Mouse (Mus musculus) embryonic facial prominence, embryonic 13.5 days (tissue): ENCODE results near the gene Jpt2. TPM values are rescaled to one million over a fixed set of nuclear protein-coding genes. Genes with fewer than 3 reads are reported as not detected.
"Not testable (repeated sequence)": the region's sequence is repeated elsewhere in the genome, so short reads cannot be mapped to it uniquely, and the experiment has no call there.

Source experiments
- ATAC-seq: fragments of 200-750 bp; cut with Nextera tagmentation; 2 replicates; pipeline ENCODE4 v1.8.0; 2017; ENCODE audit warnings: low read depth; ENCODE audit not compliant: insufficient number of reproducible peaks, insufficient read depth, low FRiP score, low TSS enrichment
- H3K27ac ChIP-seq: fragments of 300-500 bp; sonication (generic); 2 replicates; pipeline ENCODE4 v1.5.1; 2015; ENCODE audit warnings: moderate library complexity, mild to moderate bottlenecking, inconsistent platforms
- H3K27me3 ChIP-seq: fragments of 300-500 bp; sonication (generic); 2 replicates; pipeline ENCODE4 v1.6.1; 2015; ENCODE audit warnings: mild to moderate bottlenecking, inconsistent platforms
- H3K36me3 ChIP-seq: fragments of 300-500 bp; sonication (generic); 2 replicates; pipeline ENCODE4 v1.6.1; 2015; ENCODE audit warnings: mild to moderate bottlenecking, inconsistent platforms
- H3K4me1 ChIP-seq: fragments of 300-500 bp; sonication (generic); 2 replicates; pipeline ENCODE4 v1.6.1; 2015; ENCODE audit warnings: inconsistent platforms
- H3K4me2 ChIP-seq: fragments of 300-500 bp; sonication (generic); 2 replicates; pipeline ENCODE4 v1.6.1; 2015; ENCODE audit warnings: moderate library complexity, mild to moderate bottlenecking, inconsistent platforms
- H3K4me3 ChIP-seq: fragments of 300-500 bp; sonication (generic); 2 replicates; pipeline ENCODE4 v1.5.1; 2015; ENCODE audit warnings: mild to moderate bottlenecking, inconsistent platforms
- H3K9ac ChIP-seq: fragments of 300-500 bp; sonication (generic); 2 replicates; pipeline ENCODE4 v1.6.1; 2015; ENCODE audit warnings: mild to moderate bottlenecking, inconsistent platforms
- H3K9me3 ChIP-seq: fragments of 300-500 bp; sonication (generic); 2 replicates; pipeline ENCODE4 v1.6.1; 2016; ENCODE audit warnings: inconsistent platforms
- WGBS: fragments of 180-500 bp; shearing (Covaris S2); methylation state at CpG from one replicate; pipeline ENCODE4 v1.1.7; 2015; ENCODE audit warnings: mixed read lengths; 5-methylcytosine and 5-hydroxymethylcytosine counted together
- polyA plus RNA-seq: library from polyadenylated mRNA; unstranded; fragments of >200 nt; fragmentation: Nextera tagmentation; extraction: Ambion mirVana; gene quantifications from 2 replicates; pipeline ENCODE4 v1.2.1, GENCODE M21; 2015

The Jpt2 gene
- 217 and 236 TPM in 2 replicates for polyA plus RNA-seq

DNA sequence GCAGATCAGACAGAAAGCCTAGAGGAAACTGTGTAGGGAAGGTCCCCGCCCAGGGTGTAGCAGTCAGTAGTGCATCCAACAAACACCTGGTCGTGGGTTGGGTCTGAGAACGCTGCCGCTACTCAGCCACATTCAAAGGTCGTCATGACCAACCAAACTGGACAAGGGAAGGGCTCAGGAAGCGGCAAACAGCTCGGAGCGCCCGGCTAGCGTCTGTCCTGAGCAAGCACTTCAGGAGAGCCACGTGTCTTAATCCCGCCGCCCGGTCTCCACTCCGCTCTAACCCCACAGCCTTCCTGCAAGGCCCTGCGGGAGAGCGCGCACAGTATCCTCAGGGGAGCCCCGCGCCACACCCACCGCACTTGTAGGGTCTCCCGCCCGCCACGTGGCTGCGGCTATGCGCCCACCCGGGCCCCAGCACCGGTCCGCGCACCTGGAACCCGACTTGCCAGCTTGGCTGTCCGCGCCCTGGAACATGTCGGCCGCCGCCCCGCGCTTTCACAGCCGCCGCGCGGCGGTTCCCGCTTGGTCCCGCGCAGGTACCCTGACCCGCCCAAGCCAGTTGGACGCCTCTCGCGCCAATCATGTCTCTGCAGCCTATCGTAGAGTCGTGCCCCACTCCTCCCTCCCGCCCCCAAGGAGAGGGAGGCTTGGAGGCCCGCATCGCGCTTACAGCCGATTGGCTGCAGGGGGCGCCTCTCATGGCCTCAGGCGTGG is at the start of gene Jpt2:
TSS of gene Jpt2 (minus strand) at position 555 of the 717 bp plus-strand sequence.
- Histone ChIP-seq H3K9me3 (no peaks in the 10 kb centered on the region), H3K4me1 (peaks cover 11% of the 10 kb centered on the region), H3K27ac (peak within 1 kb of the TSS; percentile 81), H3K9ac (peak within 1 kb of the TSS; percentile 93), H3K4me2 (peak within 1 kb of the TSS; percentile 73), H3K27me3 (no peaks in the 10 kb centered on the region), H3K4me3 (peak within 1 kb of the TSS; percentile 89), H3K36me3 (peaks cover 57% of the 10 kb centered on the region)
- peak; percentile 100 for ATAC-seq
- WGBS: under 1% methylated on average over 59 of the region's 59 CpGs

DNA sequence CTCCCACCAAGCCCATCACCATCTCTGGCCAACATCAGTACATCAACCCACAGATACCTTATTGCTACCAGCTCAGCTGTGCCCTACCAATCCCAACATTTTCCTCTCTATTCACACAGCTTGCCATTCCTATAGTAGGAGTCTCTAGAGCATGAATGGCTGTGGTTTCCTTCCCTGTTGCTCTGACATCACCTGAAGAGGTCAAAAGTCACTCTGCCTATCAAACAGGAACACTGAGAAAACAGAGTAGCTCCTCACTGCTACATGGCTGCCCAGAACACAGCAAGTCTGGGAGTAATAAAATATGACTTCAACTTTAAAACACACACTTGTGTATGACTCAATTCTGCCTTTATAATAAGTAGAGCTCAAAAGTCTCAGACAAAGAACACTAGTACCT is 47.0 kb upstream of the Jpt2 start:
- peaks cover 78% of the 10 kb centered on the region for H3K36me3 ChIP-seq

DNA sequence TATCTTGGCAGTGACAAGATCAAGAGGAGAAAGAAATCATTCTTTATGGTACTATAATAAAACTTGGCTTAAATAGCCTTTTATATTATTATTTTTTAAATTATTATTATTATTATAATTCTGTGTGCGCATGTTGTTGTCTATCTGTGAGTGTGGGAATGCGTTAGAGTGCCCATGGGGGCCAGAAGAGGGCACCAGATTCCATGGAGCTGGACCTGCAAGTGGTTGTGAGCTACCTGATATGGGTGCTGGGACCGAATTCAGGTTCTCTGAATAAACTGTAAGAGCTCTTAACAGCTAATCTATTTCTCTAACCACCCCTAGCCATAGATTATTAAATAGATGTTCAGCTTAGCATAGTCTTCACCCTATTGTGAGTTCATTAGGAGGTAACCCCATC is 44.6 kb upstream of the Jpt2 start:
- no peak overlapping the region for H3K27ac ChIP-seq
- WGBS: 97% methylated on average over 3 of the region's 3 CpGs

More for the DNA sequence above, 47.0 kb upstream of the Jpt2 start:
- H3K9ac ChIP-seq: no peak overlapping the region
- H3K27me3 ChIP-seq: no peaks in the 10 kb centered on the region
- no peaks in the 10 kb centered on the region for H3K9me3 ChIP-seq
- no peak overlapping the region for H3K4me2 ChIP-seq
- H3K27ac ChIP-seq: no peak overlapping the region
- H3K4me3 ChIP-seq: no peak overlapping the region
- ATAC-seq: no peak
- peaks cover under 1% of the 10 kb centered on the region for H3K4me1 ChIP-seq

GRCm38 (mm10) chr17:24994721-24995120 is 34.2 kb upstream of the Jpt2 start:
- 93% methylated on average over 6 of the region's 6 CpGs for WGBS
- no peak overlapping the region for H3K4me3 ChIP-seq
- H3K4me2 ChIP-seq: no peak overlapping the region
- peaks cover 90% of the 10 kb centered on the region for H3K36me3 ChIP-seq
- no peak for ATAC-seq
- no peaks in the 10 kb centered on the region for H3K27me3 ChIP-seq
- H3K4me1 ChIP-seq: no peaks in the 10 kb centered on the region
- H3K9ac ChIP-seq: no peak overlapping the region
- H3K27ac ChIP-seq: no peak overlapping the region
- H3K9me3 ChIP-seq: no peaks in the 10 kb centered on the region

More for the DNA sequence above, 44.6 kb upstream of the Jpt2 start:
- Histone ChIP-seq H3K9ac (no peak overlapping the region), H3K4me1 (no peaks in the 10 kb centered on the region), H3K36me3 (peaks cover 78% of the 10 kb centered on the region), H3K27me3 (no peaks in the 10 kb centered on the region), H3K4me3 (no peak overlapping the region), H3K4me2 (no peak overlapping the region), H3K9me3 (no peaks in the 10 kb centered on the region)
- ATAC-seq: no peak

DNA sequence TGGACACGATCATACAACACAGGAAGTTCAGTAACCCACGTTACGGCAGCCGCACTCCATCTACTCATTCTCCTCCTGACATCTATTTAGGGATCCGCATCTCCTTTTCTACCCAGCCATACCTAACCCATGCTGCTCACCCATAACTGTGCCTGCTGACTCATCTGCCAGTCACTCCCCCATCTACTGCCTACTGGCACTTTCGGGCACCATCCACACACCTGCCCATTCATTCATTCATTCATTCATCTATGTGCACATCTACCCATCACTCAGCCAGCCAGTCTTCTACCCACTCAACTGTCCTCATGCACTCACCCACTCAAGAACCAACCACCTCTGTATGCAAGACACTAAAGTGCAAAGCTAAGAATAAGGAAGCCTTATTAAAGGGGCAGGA is 26.7 kb upstream of the Jpt2 start:
- WGBS: 95% methylated on average over 6 of the region's 6 CpGs
- H3K27ac ChIP-seq: no peak overlapping the region
- no peak overlapping the region for H3K9ac ChIP-seq
- no peak overlapping the region for H3K4me2 ChIP-seq
- no peaks in the 10 kb centered on the region for H3K9me3 ChIP-seq
- no peak for ATAC-seq
- no peak overlapping the region for H3K4me3 ChIP-seq
- H3K4me1 ChIP-seq: no peaks in the 10 kb centered on the region
- H3K27me3 ChIP-seq: no peaks in the 10 kb centered on the region
- H3K36me3 ChIP-seq: peaks cover 93% of the 10 kb centered on the region

DNA sequence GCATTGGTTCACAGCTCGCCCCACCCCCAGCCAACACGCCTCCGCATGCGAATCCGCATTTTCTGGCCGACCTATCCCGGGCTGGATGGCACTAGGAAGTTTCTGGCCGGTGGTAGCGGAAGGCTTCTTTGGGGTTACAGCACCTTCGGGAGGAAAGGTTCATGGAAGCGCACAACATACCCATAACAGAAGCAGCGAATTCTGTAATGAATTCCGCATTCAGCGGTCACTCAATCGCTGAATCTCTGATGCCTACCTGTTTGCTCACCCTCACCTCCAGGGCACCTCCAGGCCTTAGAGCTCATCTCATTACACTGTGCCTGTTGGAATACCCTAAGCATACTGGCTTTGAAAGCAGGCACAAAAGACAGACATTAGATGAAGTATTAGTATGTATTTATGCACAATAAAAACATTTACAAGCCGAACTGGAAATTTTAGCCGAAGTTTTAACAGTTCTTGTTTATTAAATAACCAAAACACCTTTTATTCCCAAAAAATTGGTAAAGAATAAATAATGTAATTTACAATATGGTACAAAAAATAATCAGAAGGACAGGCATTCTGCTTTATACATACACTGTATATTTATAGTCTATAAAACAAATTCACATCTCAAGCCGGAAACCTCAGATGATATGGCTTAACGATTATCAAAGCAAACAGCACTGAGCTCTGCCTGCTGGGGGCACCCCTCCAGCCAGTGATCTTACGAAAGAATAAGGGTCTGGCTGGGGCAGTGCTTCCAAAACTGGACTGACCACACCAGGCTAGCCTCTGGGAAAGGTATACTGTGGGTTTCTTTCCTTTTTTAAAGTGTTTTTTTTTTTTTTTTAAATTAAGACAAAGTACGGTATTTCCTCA is 595 bp upstream of the Jpt2 start:
- peak; percentile 33; the same call in 1 of the 2 replicates for ATAC-seq
- Histone ChIP-seq H3K4me2 (peak overlapping the region; percentile 73), H3K36me3 (peaks cover 57% of the 10 kb centered on the region), H3K9ac (peak overlapping the region; percentile 93), H3K4me1 (peaks cover 11% of the 10 kb centered on the region), H3K27ac (peak overlapping the region; percentile 17; the same call in 1 of the 2 replicates), H3K4me3 (peak overlapping the region; percentile 89), H3K27me3 (no peaks in the 10 kb centered on the region), H3K9me3 (no peaks in the 10 kb centered on the region)
- WGBS: 15% methylated on average over 21 of the region's 21 CpGs

DNA sequence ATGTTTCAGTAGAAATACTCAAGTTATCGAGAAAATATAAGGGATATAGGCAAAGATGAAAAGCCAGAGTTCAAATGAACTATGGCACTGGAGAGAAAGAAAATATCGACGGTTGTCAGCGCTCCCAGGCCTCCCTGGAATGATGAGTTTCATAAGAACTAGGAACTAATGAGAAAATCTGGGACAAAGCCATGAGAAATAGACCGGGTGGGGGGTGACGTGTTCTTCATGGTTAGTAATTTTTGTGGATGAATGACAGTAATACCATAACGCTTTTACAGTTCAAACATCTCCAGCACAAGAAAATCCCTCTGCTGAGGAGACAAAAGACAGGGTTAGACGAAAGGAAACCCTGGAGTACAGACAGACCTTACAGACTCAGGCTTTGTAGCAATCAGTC is 1.1 kb downstream of the Jpt2 start:
- H3K4me1 ChIP-seq: peaks cover 11% of the 10 kb centered on the region
- peak overlapping the region; percentile 89 for H3K4me3 ChIP-seq
- WGBS: 38% methylated on average over 8 of the region's 8 CpGs
- ATAC-seq: no peak
- no peaks in the 10 kb centered on the region for H3K27me3 ChIP-seq
- 0 out of 2 replicates have a peak overlapping the region, but pooled peaks have one; percentile 81 for H3K27ac ChIP-seq
- H3K36me3 ChIP-seq: peaks cover 57% of the 10 kb centered on the region
- H3K4me2 ChIP-seq: peak overlapping the region; percentile 73
- H3K9ac ChIP-seq: peak overlapping the region; percentile 93
- H3K9me3 ChIP-seq: no peaks in the 10 kb centered on the region

DNA sequence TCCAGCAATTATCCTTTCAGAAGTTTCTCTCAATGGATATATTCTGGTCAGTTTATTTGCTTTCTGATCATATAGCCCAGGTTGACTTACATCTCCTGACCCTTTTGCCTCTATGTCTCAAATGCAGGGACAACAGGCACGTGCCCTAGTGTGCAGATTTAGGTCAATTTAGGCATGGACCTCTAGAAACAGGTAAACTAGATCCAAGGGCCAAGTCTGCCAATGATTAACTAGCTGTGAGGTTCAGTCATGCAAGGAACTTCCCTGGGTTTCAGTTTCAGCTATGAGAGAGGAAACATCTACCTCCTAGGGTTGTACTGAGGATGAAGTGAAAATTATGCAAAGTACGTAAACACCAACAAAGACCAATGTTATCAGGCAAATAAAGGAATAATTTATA is 7.2 kb downstream of the Jpt2 start:
- Histone ChIP-seq H3K4me1 (peaks cover 23% of the 10 kb centered on the region), H3K4me2 (no peak overlapping the region), H3K9ac (no peak overlapping the region), H3K27me3 (no peaks in the 10 kb centered on the region), H3K27ac (no peak overlapping the region), H3K9me3 (no peaks in the 10 kb centered on the region), H3K4me3 (no peak overlapping the region), H3K36me3 (peaks cover 78% of the 10 kb centered on the region)
- WGBS: 88% methylated on average over 2 of the region's 2 CpGs
- ATAC-seq: no peak

- Histone ChIP-seq H3K27me3 (no peaks in the 10 kb centered on the region), H3K36me3 (peaks cover 85% of the 10 kb centered on the region), H3K4me3 (no peak overlapping the region), H3K9me3 (no peaks in the 10 kb centered on the region), H3K4me1 (peaks cover 23% of the 10 kb centered on the region), H3K9ac (no peak overlapping the region), H3K27ac (peak overlapping the region; percentile 78; the same call in 1 of the 2 replicates), H3K4me2 (no peak overlapping the region)
- ATAC-seq: no peak
- WGBS: 77% methylated on average over 2 of the region's 2 CpGs
Observed at GRCm38 (mm10) chr17:24950671-24951070, 9.8 kb downstream of the Jpt2 start.

DNA sequence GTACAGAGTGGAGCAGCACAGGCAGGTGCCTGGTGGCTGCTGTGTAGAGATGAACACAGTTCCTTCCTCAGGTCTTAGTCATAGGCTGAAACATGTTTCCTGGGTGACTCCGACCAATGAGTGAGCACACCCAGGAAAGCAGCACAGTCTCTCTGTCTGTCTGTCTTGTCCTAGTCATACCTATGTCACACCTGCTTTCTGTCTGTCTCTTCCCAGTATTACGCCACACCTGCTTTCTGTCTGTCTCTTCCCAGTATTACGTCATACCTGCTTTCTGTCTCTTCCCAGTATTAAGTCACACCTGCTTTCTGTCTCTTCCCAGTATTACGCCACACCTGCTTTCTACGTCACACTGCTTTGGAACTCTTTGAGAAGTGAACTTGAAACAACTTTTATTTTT is 12.3 kb downstream of the Jpt2 start:
- H3K4me2 ChIP-seq: no peak overlapping the region
- no peaks in the 10 kb centered on the region for H3K27me3 ChIP-seq
- H3K4me1 ChIP-seq: peaks cover 21% of the 10 kb centered on the region
- WGBS: 94% methylated on average over 5 of the region's 5 CpGs
- no peak for ATAC-seq
- no peak overlapping the region for H3K9ac ChIP-seq
- no peaks in the 10 kb centered on the region for H3K9me3 ChIP-seq
- peaks cover 86% of the 10 kb centered on the region for H3K36me3 ChIP-seq
- H3K27ac ChIP-seq: no peak overlapping the region
- no peak overlapping the region for H3K4me3 ChIP-seq

- not testable (repeated sequence) for H3K27ac ChIP-seq, H3K9ac ChIP-seq, H3K9me3 ChIP-seq, H3K27me3 ChIP-seq, H3K4me1 ChIP-seq, H3K4me3 ChIP-seq, H3K4me2 ChIP-seq, ATAC-seq
- 86% methylated on average over 1 of the region's 1 CpGs for WGBS
- peaks cover 59% of the 10 kb centered on the region for H3K36me3 ChIP-seq
Observed at GRCm38 (mm10) chr17:24943589-24943988, 16.9 kb downstream of the Jpt2 start.
